Mouse (Mus musculus): ENCODE data around the gene Pdzrn3. TPM values are rescaled to one million over a fixed set of nuclear protein-coding genes. Genes with fewer than 3 reads are reported as not detected.

Gene Pdzrn3
- polyA plus RNA-seq, 1 experiment from 2014 or later: 19.5 TPM

GRCm38 (mm10) chr6:101268266-101268665 lies 109.4 kb downstream of the Pdzrn3 start:
- no peak overlapping the region for H3K4me3 ChIP-seq
- no peaks in the 10 kb centered on the region for H3K36me3 ChIP-seq
- peaks cover 48% of the 10 kb centered on the region for H3K27me3 ChIP-seq
- H3K9me3 ChIP-seq: no peaks in the 10 kb centered on the region
- no peak overlapping the region for H3K9ac ChIP-seq (replicated peaks)
- WGBS: 7% methylated on average over 1 of the region's 1 CpGs
- no peak overlapping the region for H3K27ac ChIP-seq (replicated peaks)
- no peak for ATAC-seq (ENCODE audit: low FRiP score, low read depth)
- peaks cover 29% of the 10 kb centered on the region for H3K4me1 ChIP-seq
- H3K4me2 ChIP-seq (replicated peaks): no peak overlapping the region

- peaks cover 46% of the 10 kb centered on the region for H3K27me3 ChIP-seq
- H3K27ac ChIP-seq (replicated peaks): no peak overlapping the region
- H3K9me3 ChIP-seq: no peaks in the 10 kb centered on the region
- ATAC-seq (ENCODE audit: low FRiP score, low read depth): peak; percentile 25; the same call in 1 of the 2 replicates
- H3K4me2 ChIP-seq (replicated peaks): no peak overlapping the region
- WGBS: 21% methylated on average over 1 of the region's 1 CpGs
- H3K4me3 ChIP-seq: no peak overlapping the region
- H3K36me3 ChIP-seq: no peaks in the 10 kb centered on the region
- H3K9ac ChIP-seq (replicated peaks): no peak overlapping the region
- peaks cover 41% of the 10 kb centered on the region for H3K4me1 ChIP-seq
These were observed 110.9 kb downstream of the Pdzrn3 start for GRCm38 (mm10) chr6:101266787-101267186.

GRCm38 (mm10) chr6:101263544-101263943 lies 114.2 kb downstream of the Pdzrn3 start:
- no peaks in the 10 kb centered on the region for H3K9me3 ChIP-seq
- H3K27ac ChIP-seq (replicated peaks): no peak overlapping the region
- no peak overlapping the region for H3K9ac ChIP-seq (replicated peaks)
- peak; percentile 57 for ATAC-seq (ENCODE audit: low FRiP score, low read depth)
- H3K36me3 ChIP-seq: no peaks in the 10 kb centered on the region
- 4% methylated on average over 4 of the region's 4 CpGs for WGBS
- peaks cover 27% of the 10 kb centered on the region for H3K4me1 ChIP-seq
- H3K4me2 ChIP-seq (replicated peaks): no peak overlapping the region
- no peak overlapping the region for H3K4me3 ChIP-seq
- peaks cover 44% of the 10 kb centered on the region for H3K27me3 ChIP-seq

- no peak overlapping the region for H3K4me3 ChIP-seq
- H3K27ac ChIP-seq (replicated peaks): no peak overlapping the region
- WGBS: 7% methylated on average over 4 of the region's 4 CpGs
- no peaks in the 10 kb centered on the region for H3K9me3 ChIP-seq
- H3K27me3 ChIP-seq: peaks cover 36% of the 10 kb centered on the region
- no peak overlapping the region for H3K9ac ChIP-seq (replicated peaks)
- H3K4me1 ChIP-seq: peaks cover 19% of the 10 kb centered on the region
- ATAC-seq (ENCODE audit: low FRiP score, low read depth): 0 out of 2 replicates have a peak, but pooled peaks have one; percentile 6
- H3K4me2 ChIP-seq (replicated peaks): no peak overlapping the region
- H3K36me3 ChIP-seq: no peaks in the 10 kb centered on the region
These were observed 116.2 kb downstream of the Pdzrn3 start for GRCm38 (mm10) chr6:101261513-101261912.

- 90% methylated on average over 5 of the region's 5 CpGs for WGBS
- H3K4me3 ChIP-seq: no peak overlapping the region
- H3K9me3 ChIP-seq: no peaks in the 10 kb centered on the region
- peaks cover 19% of the 10 kb centered on the region for H3K4me1 ChIP-seq
- peaks cover 23% of the 10 kb centered on the region for H3K27me3 ChIP-seq
- no peak for ATAC-seq (ENCODE audit: low FRiP score, low read depth)
- H3K27ac ChIP-seq (replicated peaks): no peak overlapping the region
- no peak overlapping the region for H3K4me2 ChIP-seq (replicated peaks)
- no peaks in the 10 kb centered on the region for H3K36me3 ChIP-seq
- H3K9ac ChIP-seq (replicated peaks): no peak overlapping the region
These were observed 118.3 kb downstream of the Pdzrn3 start for GRCm38 (mm10) chr6:101259411-101259810.

DNA sequence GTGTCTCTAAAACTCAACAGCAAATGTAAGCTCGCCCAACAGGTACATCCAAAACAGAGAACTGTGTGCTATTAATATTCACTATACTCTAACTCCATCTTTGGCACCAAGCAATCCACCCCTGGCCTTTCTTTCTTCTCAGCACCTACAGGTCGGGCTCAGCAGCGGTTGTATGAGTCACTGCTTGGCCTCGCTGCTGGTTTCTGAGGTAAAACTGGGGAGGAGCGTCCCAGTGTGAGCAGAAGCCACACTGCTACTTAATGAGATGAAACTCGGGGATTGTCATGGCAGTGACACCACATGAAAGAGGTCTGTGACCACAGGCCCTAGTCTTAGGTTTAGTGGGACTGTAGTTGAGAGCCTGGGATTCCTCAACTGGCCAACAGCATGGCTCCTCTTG lies 120.3 kb downstream of the Pdzrn3 start:
- Histone ChIP-seq H3K4me2 (replicated peaks) (no peak overlapping the region), H3K9me3 (no peaks in the 10 kb centered on the region), H3K4me1 (peaks cover 13% of the 10 kb centered on the region), H3K9ac (replicated peaks) (no peak overlapping the region), H3K36me3 (no peaks in the 10 kb centered on the region), H3K4me3 (no peak overlapping the region), H3K27ac (replicated peaks) (no peak overlapping the region), H3K27me3 (peaks cover 27% of the 10 kb centered on the region)
- 88% methylated on average over 6 of the region's 6 CpGs for WGBS
- ATAC-seq (ENCODE audit: low FRiP score, low read depth): no peak

DNA sequence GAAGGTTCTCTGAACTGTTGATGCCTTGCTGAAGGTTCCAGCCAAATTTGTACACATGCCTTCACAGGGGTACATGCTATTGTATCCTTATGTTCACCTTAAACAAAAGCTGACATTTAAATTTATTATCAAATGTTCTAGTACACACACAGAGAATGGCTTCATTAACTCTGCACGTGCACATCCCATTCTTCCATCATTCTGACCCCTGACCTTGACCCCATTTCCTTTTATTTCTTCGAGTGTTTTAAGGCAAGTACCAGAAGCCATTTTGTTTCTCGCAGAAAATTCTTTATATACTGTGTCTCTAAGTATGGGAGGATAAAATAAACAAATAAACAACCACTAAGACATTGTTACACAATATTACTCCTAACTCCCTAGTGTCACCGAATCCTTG lies 123.0 kb downstream of the Pdzrn3 start:
- Histone ChIP-seq H3K9ac (replicated peaks) (no peak overlapping the region), H3K27me3 (peaks cover 19% of the 10 kb centered on the region), H3K9me3 (no peaks in the 10 kb centered on the region), H3K4me3 (no peak overlapping the region), H3K4me1 (peaks cover 25% of the 10 kb centered on the region), H3K4me2 (replicated peaks) (no peak overlapping the region), H3K27ac (replicated peaks) (no peak overlapping the region), H3K36me3 (no peaks in the 10 kb centered on the region)
- no peak for ATAC-seq (ENCODE audit: low FRiP score, low read depth)
- whole genome bisulfite sequencing: 50% methylated on average over 4 of the region's 4 CpGs

DNA sequence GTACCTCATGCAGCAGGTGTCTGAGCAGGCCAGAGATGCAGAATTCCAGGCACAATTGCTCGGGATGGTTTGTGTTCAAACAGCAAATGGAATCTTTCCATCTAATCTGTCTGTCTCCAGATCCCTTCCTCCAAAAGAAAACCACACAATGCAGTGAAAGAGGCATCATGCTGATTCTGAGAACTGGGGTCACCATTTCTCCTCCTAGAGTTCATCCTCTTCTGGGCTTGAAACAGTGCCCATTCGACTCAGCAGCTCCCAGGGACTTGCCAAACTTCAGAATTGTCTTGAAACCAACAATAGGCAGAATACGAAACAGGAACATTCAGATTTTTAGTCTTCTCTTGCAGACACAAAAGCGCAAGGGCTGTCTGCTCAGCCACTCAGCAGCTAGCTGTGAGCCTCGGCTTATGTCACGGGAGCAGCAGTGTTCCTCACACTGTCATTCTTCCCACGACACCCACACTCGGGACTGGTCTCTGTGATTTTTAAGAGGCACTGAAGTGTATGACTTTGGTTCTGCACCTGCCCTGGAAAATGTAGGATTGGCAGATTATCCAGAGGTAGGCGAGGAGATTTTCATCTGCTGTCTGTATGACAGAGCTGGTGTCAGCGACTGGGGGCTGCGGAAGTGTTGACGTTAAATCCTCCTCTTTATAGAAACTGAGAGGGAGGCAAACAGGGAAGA lies 125.6 kb downstream of the Pdzrn3 start:
- H3K27me3 ChIP-seq: peaks cover 34% of the 10 kb centered on the region
- no peaks in the 10 kb centered on the region for H3K36me3 ChIP-seq
- H3K9ac ChIP-seq (replicated peaks): no peak overlapping the region
- peaks cover 25% of the 10 kb centered on the region for H3K4me1 ChIP-seq
- H3K27ac ChIP-seq (replicated peaks): no peak overlapping the region; the same call in 1 of the 2 replicates
- H3K4me2 ChIP-seq (replicated peaks): 0 out of 2 replicates have a peak overlapping the region, but pooled peaks have one; percentile 7
- WGBS: 13% methylated on average over 12 of the region's 12 CpGs
- no peak overlapping the region for H3K4me3 ChIP-seq
- no peaks in the 10 kb centered on the region for H3K9me3 ChIP-seq
- ATAC-seq (ENCODE audit: low FRiP score, low read depth): 0 out of 2 replicates have a peak, but pooled peaks have one; percentile 18

GRCm38 (mm10) chr6:101251160-101251559 lies 126.5 kb downstream of the Pdzrn3 start:
- H3K4me1 ChIP-seq: peaks cover 25% of the 10 kb centered on the region

DNA sequence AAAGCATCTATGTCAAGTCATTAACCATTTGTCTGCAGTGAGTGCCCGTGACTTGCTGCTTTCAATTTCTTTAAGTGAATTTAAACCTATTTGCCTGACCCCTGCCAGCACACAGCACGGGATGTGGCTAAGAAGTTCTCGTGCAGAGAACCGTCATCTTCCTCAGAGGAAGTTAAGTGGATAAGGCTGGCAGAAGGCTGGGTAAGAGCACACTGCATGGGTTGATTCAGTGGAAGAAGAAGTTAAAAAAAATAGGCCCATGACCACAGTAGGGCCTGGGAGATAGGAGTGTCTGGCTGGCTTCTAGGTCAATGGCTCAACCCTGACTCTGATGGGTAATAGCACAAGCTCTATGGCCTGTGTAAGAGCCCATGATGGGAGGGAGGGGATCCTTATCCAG lies 131.6 kb downstream of the Pdzrn3 start:
- WGBS: 70% methylated on average over 4 of the region's 4 CpGs
- H3K9me3 ChIP-seq: no peaks in the 10 kb centered on the region
- no peak overlapping the region for H3K4me2 ChIP-seq (replicated peaks)
- no peak for ATAC-seq (ENCODE audit: low FRiP score, low read depth)
- no peaks in the 10 kb centered on the region for H3K36me3 ChIP-seq
- H3K4me1 ChIP-seq: 0 out of 2 replicates have a peak, but pooled peaks cover 3% of the 10 kb centered on the region
- H3K4me3 ChIP-seq: no peak overlapping the region
- no peak overlapping the region for H3K9ac ChIP-seq (replicated peaks)
- H3K27ac ChIP-seq (replicated peaks): no peak overlapping the region
- H3K27me3 ChIP-seq: peaks cover 18% of the 10 kb centered on the region; the same call in 1 of the 2 replicates

More at GRCm38 (mm10) chr6:101251160-101251559, 126.5 kb downstream of the Pdzrn3 start:
- Histone ChIP-seq H3K27ac (replicated peaks) (no peak overlapping the region), H3K9ac (replicated peaks) (no peak overlapping the region), H3K4me3 (no peak overlapping the region), H3K4me2 (replicated peaks) (no peak overlapping the region), H3K9me3 (no peaks in the 10 kb centered on the region), H3K36me3 (no peaks in the 10 kb centered on the region), H3K27me3 (peaks cover 34% of the 10 kb centered on the region)
- WGBS: 46% methylated on average over 5 of the region's 5 CpGs
- ATAC-seq (ENCODE audit: low FRiP score, low read depth): no peak

DNA sequence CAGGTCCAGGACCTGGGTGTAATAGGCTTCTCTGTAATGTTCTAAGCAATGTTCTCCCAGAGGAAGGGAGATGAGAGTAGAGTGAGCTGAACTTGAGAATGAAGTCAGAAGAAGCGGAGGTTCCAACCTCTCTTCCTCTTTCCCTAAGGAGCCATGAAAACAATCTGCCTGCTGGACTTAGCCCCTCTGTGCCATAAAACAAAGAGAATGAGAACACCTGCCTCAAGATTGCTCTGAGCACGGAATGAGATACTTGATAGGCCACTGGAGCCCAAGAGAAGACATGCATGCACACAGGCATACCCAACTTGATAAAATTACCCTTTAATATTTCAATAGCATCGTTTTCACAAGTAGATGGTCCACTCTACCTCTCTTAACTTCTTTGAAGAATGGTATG lies 133.3 kb downstream of the Pdzrn3 start:
- no peaks in the 10 kb centered on the region for H3K36me3 ChIP-seq
- 85% methylated on average over 3 of the region's 3 CpGs for WGBS

DNA sequence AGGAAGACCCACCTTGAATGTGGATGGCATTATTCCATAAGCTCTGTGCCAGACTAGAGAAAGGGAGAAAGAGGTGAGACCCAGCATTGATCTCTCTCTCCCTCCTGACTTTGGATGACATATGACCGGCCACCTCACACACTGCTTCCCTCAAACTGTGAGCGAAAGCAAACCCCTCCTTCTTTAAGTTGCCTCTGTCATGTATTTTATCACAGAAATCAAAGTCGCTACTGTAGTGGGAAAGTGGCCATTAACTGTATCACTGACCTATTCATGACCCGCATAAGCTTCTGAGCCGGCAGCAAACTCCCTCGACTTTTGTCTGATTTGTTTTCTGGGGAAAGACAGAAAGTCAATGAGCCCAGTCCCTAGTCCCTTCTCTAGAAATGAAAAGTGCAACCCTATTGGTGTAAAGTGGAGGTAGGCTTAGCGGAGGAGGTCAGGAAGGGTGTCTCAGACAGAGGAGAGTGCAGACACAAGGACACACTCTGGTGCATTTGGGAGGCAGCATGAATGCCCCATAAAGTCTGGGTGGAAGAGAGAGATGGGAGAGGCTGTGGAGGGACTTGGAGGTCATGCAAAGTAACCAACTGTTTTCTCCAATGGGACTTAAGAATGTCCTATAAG lies 134.4 kb downstream of the Pdzrn3 start:
- no peaks in the 10 kb centered on the region for H3K9me3 ChIP-seq
- H3K4me2 ChIP-seq (replicated peaks): no peak overlapping the region
- 87% methylated on average over 7 of the region's 7 CpGs for WGBS
- H3K4me1 ChIP-seq: no peaks in the 10 kb centered on the region
- H3K27me3 ChIP-seq: peaks cover 19% of the 10 kb centered on the region; the same call in 1 of the 2 replicates
- no peaks in the 10 kb centered on the region for H3K36me3 ChIP-seq
- no peak overlapping the region for H3K27ac ChIP-seq (replicated peaks)
- ATAC-seq (ENCODE audit: low FRiP score, low read depth): no peak
- H3K4me3 ChIP-seq: no peak overlapping the region
- H3K9ac ChIP-seq (replicated peaks): no peak overlapping the region

More for the DNA sequence above, 133.3 kb downstream of the Pdzrn3 start:
- ATAC-seq (ENCODE audit: low FRiP score, low read depth): no peak
- H3K4me2 ChIP-seq (replicated peaks): no peak overlapping the region
- no peak overlapping the region for H3K9ac ChIP-seq (replicated peaks)
- no peaks in the 10 kb centered on the region for H3K4me1 ChIP-seq
- H3K27ac ChIP-seq (replicated peaks): no peak overlapping the region
- peaks cover 16% of the 10 kb centered on the region; the same call in 1 of the 2 replicates for H3K27me3 ChIP-seq
- no peaks in the 10 kb centered on the region for H3K9me3 ChIP-seq
- no peak overlapping the region for H3K4me3 ChIP-seq
